Mouse (Mus musculus): ENCODE data around the gene Dus2. TPM values are rescaled to one million over a fixed set of nuclear protein-coding genes. Genes with fewer than 3 reads are reported as not detected.

Dus2 gene
- total RNA-seq, 1 experiment = 17.4 TPM

GRCm38 (mm10) chr8:105998971-105999370, 7.8 kb downstream of the Dus2 start:
- no peak for DNase-seq (ENCODE audit: low read depth, low spot score)
- Histone ChIP-seq H3K4me1 (ENCODE audit: control insufficient read depth in 2 of 2, insufficient read depth in 2 of 2, low read length in 2 of 2, poor library complexity in 1 of 2) (no peaks in the 10 kb centered on the region), H3K36me3 (ENCODE audit: control insufficient read depth, insufficient read depth, low read length, poor library complexity, severe bottlenecking) (no peaks in the 10 kb centered on the region), H3K9me3 (ENCODE audit: control insufficient read depth, insufficient read depth, low read depth, low read length) (no peaks in the 10 kb centered on the region), H3K4me3 (ENCODE audit: insufficient read depth in 1 of 2, low read depth in 1 of 2, low read length in 2 of 2, poor library complexity in 1 of 2, severe bottlenecking in 1 of 2) (no peak overlapping the region), H3K27ac (ENCODE audit: insufficient read depth, low read depth, low read length, poor library complexity, severe bottlenecking) (no peak overlapping the region), H3K9ac (ENCODE audit: insufficient read depth, low read depth, low read length, poor library complexity, severe bottlenecking) (no peak overlapping the region)
- no peak for TF ChIP-seq HCFC1 (IDR thresholded peaks at IDR 0.05; ENCODE audit: borderline replicate concordance, insufficient read depth, low read length)
- in situ Hi-C loops (cut with MboI; ENCODE audit: low sequenced_read_pairs in 2 of 2, unreplicated experiment in 2 of 2) = no loop called here

GRCm38 (mm10) chr8:106001908-106002307, 10.8 kb downstream of the Dus2 start:
- Histone ChIP-seq H3K9me3 (ENCODE audit: control insufficient read depth, insufficient read depth, low read depth, low read length) (no peaks in the 10 kb centered on the region), H3K9ac (ENCODE audit: insufficient read depth, low read depth, low read length, poor library complexity, severe bottlenecking) (no peak overlapping the region), H3K36me3 (ENCODE audit: control insufficient read depth, insufficient read depth, low read length, poor library complexity, severe bottlenecking) (no peaks in the 10 kb centered on the region), H3K27ac (ENCODE audit: insufficient read depth, low read depth, low read length, poor library complexity, severe bottlenecking) (no peak overlapping the region), H3K4me1 (ENCODE audit: control insufficient read depth in 2 of 2, insufficient read depth in 2 of 2, low read length in 2 of 2, poor library complexity in 1 of 2) (no peaks in the 10 kb centered on the region), H3K4me3 (ENCODE audit: insufficient read depth in 1 of 2, low read depth in 1 of 2, low read length in 2 of 2, poor library complexity in 1 of 2, severe bottlenecking in 1 of 2) (no peak overlapping the region)
- DNase-seq (ENCODE audit: low read depth, low spot score) = no peak
- in situ Hi-C loops (cut with MboI; ENCODE audit: low sequenced_read_pairs in 2 of 2, unreplicated experiment in 2 of 2) = no loop called here
- no peak for TF ChIP-seq HCFC1 (IDR thresholded peaks at IDR 0.05; ENCODE audit: borderline replicate concordance, insufficient read depth, low read length)
- no peak for TF ChIP-seq CHD2 (IDR thresholded peaks at IDR 0.05; ENCODE audit: low read depth, low read length)
- no peak for TF ChIP-seq ZNF384 (IDR thresholded peaks at IDR 0.05; ENCODE audit: low read depth, low read length)
- TF ChIP-seq MAFK (IDR thresholded peaks at IDR 0.05; ENCODE audit: insufficient read depth, low read depth, low read length) = no peak
- no peak for TF ChIP-seq ZC3H11A (IDR thresholded peaks at IDR 0.05; ENCODE audit: borderline replicate concordance, low read depth, low read length)

GRCm38 (mm10) chr8:106004538-106005207, 13.5 kb downstream of the Dus2 start:
- TF ChIP-seq MAFK (IDR thresholded peaks at IDR 0.05; ENCODE audit: insufficient read depth, low read depth, low read length) = no peak
- TF ChIP-seq ZC3H11A (IDR thresholded peaks at IDR 0.05; ENCODE audit: borderline replicate concordance, low read depth, low read length) = no peak
- no peak for TF ChIP-seq CHD2 (IDR thresholded peaks at IDR 0.05; ENCODE audit: low read depth, low read length)
- TF ChIP-seq HCFC1 (IDR thresholded peaks at IDR 0.05; ENCODE audit: borderline replicate concordance, insufficient read depth, low read length) = no peak
- TF ChIP-seq ZNF384 (IDR thresholded peaks at IDR 0.05; ENCODE audit: low read depth, low read length) = no peak
- DNase-seq (ENCODE audit: low read depth, low spot score) = no peak
- in situ Hi-C loops (cut with MboI; ENCODE audit: low sequenced_read_pairs in 2 of 2, unreplicated experiment in 2 of 2) = no loop called here
- H3K9ac ChIP-seq (ENCODE audit: insufficient read depth, low read depth, low read length, poor library complexity, severe bottlenecking) = no peak overlapping the region
- no peaks in the 10 kb centered on the region for H3K4me1 ChIP-seq (ENCODE audit: control insufficient read depth in 2 of 2, insufficient read depth in 2 of 2, low read length in 2 of 2, poor library complexity in 1 of 2)
- H3K4me3 ChIP-seq (ENCODE audit: insufficient read depth in 1 of 2, low read depth in 1 of 2, low read length in 2 of 2, poor library complexity in 1 of 2, severe bottlenecking in 1 of 2) = no peak overlapping the region
- no peak overlapping the region for H3K27ac ChIP-seq (ENCODE audit: insufficient read depth, low read depth, low read length, poor library complexity, severe bottlenecking)
- peaks cover 1% of the 10 kb centered on the region; the same call in 1 of the 2 replicates for H3K36me3 ChIP-seq (ENCODE audit: control insufficient read depth, insufficient read depth, low read length, poor library complexity, severe bottlenecking)
- no peaks in the 10 kb centered on the region for H3K9me3 ChIP-seq (ENCODE audit: control insufficient read depth, insufficient read depth, low read depth, low read length)

GRCm38 (mm10) chr8:106005875-106006274, 14.7 kb downstream of the Dus2 start, which contains the start of gene Dpep2nb:
TSS of gene Dpep2nb (minus strand) at chr8:106005975.
- Histone ChIP-seq H3K36me3 (ENCODE audit: control insufficient read depth, insufficient read depth, low read length, poor library complexity, severe bottlenecking) (peaks cover 3% of the 10 kb centered on the region; the same call in 1 of the 2 replicates), H3K9me3 (ENCODE audit: control insufficient read depth, insufficient read depth, low read depth, low read length) (no peaks in the 10 kb centered on the region), H3K4me3 (ENCODE audit: insufficient read depth in 1 of 2, low read depth in 1 of 2, low read length in 2 of 2, poor library complexity in 1 of 2, severe bottlenecking in 1 of 2) (no peak within 1 kb of the TSS), H3K4me1 (ENCODE audit: control insufficient read depth in 2 of 2, insufficient read depth in 2 of 2, low read length in 2 of 2, poor library complexity in 1 of 2) (peaks cover 0 to 2% of the 10 kb centered on the region in 2 experiments; a peak in 1 of 4 replicates), H3K9ac (ENCODE audit: insufficient read depth, low read depth, low read length, poor library complexity, severe bottlenecking) (no peak within 1 kb of the TSS), H3K27ac (ENCODE audit: insufficient read depth, low read depth, low read length, poor library complexity, severe bottlenecking) (no peak within 1 kb of the TSS)
- in situ Hi-C loops (cut with MboI; ENCODE audit: low sequenced_read_pairs in 2 of 2, unreplicated experiment in 2 of 2) = no loop called here
- no peak for DNase-seq (ENCODE audit: low read depth, low spot score)
- no peak for TF ChIP-seq HCFC1 (IDR thresholded peaks at IDR 0.05; ENCODE audit: borderline replicate concordance, insufficient read depth, low read length)
- no peak for TF ChIP-seq ZNF384 (IDR thresholded peaks at IDR 0.05; ENCODE audit: low read depth, low read length)
- no peak for TF ChIP-seq ZC3H11A (IDR thresholded peaks at IDR 0.05; ENCODE audit: borderline replicate concordance, low read depth, low read length)
- TF ChIP-seq CHD2 (IDR thresholded peaks at IDR 0.05; ENCODE audit: low read depth, low read length) = no peak
- TF ChIP-seq MAFK (IDR thresholded peaks at IDR 0.05; ENCODE audit: insufficient read depth, low read depth, low read length) = no peak
